Comparison of ENCODE assay signal across 10 mouse cellular contexts in the genomic region with DNA sequence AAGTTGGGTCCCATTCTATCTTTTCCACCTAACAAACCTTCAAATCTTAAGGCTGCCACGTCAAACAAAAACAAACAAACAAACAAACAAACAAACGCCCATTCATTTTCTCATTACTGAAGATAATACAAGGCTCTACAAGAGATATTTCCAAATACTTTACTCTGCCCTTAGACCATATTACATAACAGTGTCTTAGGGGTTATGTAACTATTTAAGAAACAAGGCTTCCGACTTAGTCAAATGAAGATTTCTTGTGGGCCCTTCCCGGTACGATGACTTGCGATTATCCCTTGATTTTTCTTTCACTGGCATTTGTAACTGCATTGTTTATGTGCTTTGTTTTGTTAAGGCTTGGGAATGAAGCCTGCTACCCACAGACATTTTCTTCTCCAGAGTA.
DNase-seq lines count a peak whose midpoint lies in the region; ATAC-seq and TF ChIP-seq lines count a peak whose summit lies in the region.
"Had no signal": no experiment of that assay in that cellular context is flagged by ENCODE, and none has a peak within 500 bp of the region (broad histone marks: within the 10 kb centered on the region; RNA-seq: fewer than 3 reads in every experiment).

No protein-coding gene starts in this region.

- H3K27ac ChIP-seq in hindbrain, embryonic 12.5 days = peak overlapping the region; percentile 37; the same call in 1 of the 2 replicates
- H3K27ac ChIP-seq in hindbrain, postnatal 0 days = no peak overlapping the region
- peak overlapping the region; percentile 54; the same call in 1 of the 2 replicates for H3K27ac ChIP-seq in neural tube, embryonic 13.5 days (replicated peaks)
- peak overlapping the region; percentile 83 for H3K27ac ChIP-seq in intestine, embryonic 16.5 days (ENCODE audit: low read length)

- no peak overlapping the region for H3K4me2 ChIP-seq in hindbrain, embryonic 12.5 days (replicated peaks)
- H3K4me2 ChIP-seq in hindbrain, postnatal 0 days (ENCODE audit: low read depth, low read length) = no peak overlapping the region
- no peak overlapping the region for H3K4me2 ChIP-seq in neural tube, embryonic 13.5 days
- H3K4me2 ChIP-seq in intestine, embryonic 16.5 days (ENCODE audit: low read depth, low read length) = no peak overlapping the region

- H3K36me3 ChIP-seq in hindbrain, embryonic 12.5 days = no peaks in the 10 kb centered on the region
- no peaks in the 10 kb centered on the region for H3K36me3 ChIP-seq in hindbrain, postnatal 0 days (ENCODE audit: insufficient read depth, low read length)
- no peaks in the 10 kb centered on the region for H3K36me3 ChIP-seq in neural tube, embryonic 13.5 days
- H3K36me3 ChIP-seq in intestine, embryonic 16.5 days (ENCODE audit: control insufficient read depth, insufficient read depth, low read length) = no peaks in the 10 kb centered on the region

- H3K9ac ChIP-seq in hindbrain, embryonic 12.5 days = no peak overlapping the region
- H3K9ac ChIP-seq in hindbrain, postnatal 0 days (replicated peaks; ENCODE audit: low read length) = no peak overlapping the region
- H3K9ac ChIP-seq in neural tube, embryonic 13.5 days = no peak overlapping the region
- no peak overlapping the region for H3K9ac ChIP-seq in intestine, embryonic 16.5 days (ENCODE audit: low read depth, low read length)

- no peak for TF ChIP-seq CTCF in hindbrain, postnatal 0 days (IDR thresholded peaks at IDR 0.05; ENCODE audit: low read depth)

- no peak for DNase-seq in hindbrain, postnatal 0 days (ENCODE audit: low spot score)
- no peak for DNase-seq in neural tube, embryonic 10.5 days (ENCODE audit: extremely low spot score, low spot score)
- no peak for DNase-seq in adrenal gland, postnatal 36 days
- DNase-seq in yolk sac, embryonic 10.5 days (ENCODE audit: low spot score) = no peak
- DNase-seq: cerebellum, adult 11 months; midbrain, embryonic 14.5 days; thymus, postnatal 4 days had no signal

- H3K4me3 ChIP-seq in hindbrain, embryonic 12.5 days = no peak overlapping the region
- H3K4me3 ChIP-seq in hindbrain, postnatal 0 days (ENCODE audit: low read length) = no peak overlapping the region
- no peak overlapping the region for H3K4me3 ChIP-seq in neural tube, embryonic 13.5 days
- no peak overlapping the region for H3K4me3 ChIP-seq in intestine, embryonic 16.5 days (ENCODE audit: low read length)

- ATAC-seq in hindbrain, embryonic 12.5 days (ENCODE audit: low FRiP score) = no peak
- ATAC-seq in hindbrain, postnatal 0 days = no peak
- ATAC-seq in neural tube, embryonic 13.5 days (ENCODE audit: low read depth) = no peak
- ATAC-seq in intestine, embryonic 16.5 days = no peak

- H3K9me3 ChIP-seq in hindbrain, embryonic 12.5 days (replicated peaks) = no peaks in the 10 kb centered on the region
- H3K9me3 ChIP-seq in hindbrain, postnatal 0 days (ENCODE audit: low read length) = no peaks in the 10 kb centered on the region
- no peaks in the 10 kb centered on the region for H3K9me3 ChIP-seq in neural tube, embryonic 13.5 days
- H3K9me3 ChIP-seq in intestine, embryonic 16.5 days (ENCODE audit: control insufficient read depth, low read length) = no peaks in the 10 kb centered on the region

- 87% methylated on average over 6 of the region's 6 CpGs for WGBS in hindbrain, embryonic 12.5 days
- WGBS in hindbrain, postnatal 0 days = 87% methylated on average over 6 of the region's 6 CpGs
- 89% methylated on average over 6 of the region's 6 CpGs for WGBS in neural tube, embryonic 13.5 days
- WGBS in intestine, embryonic 16.5 days = 78% methylated on average over 6 of the region's 6 CpGs

- H3K27me3 ChIP-seq in hindbrain, embryonic 12.5 days = no peaks in the 10 kb centered on the region
- H3K27me3 ChIP-seq in hindbrain, postnatal 0 days (ENCODE audit: insufficient read depth, low read length) = no peaks in the 10 kb centered on the region
- H3K27me3 ChIP-seq in neural tube, embryonic 13.5 days = no peaks in the 10 kb centered on the region
- no peaks in the 10 kb centered on the region for H3K27me3 ChIP-seq in intestine, embryonic 16.5 days (replicated peaks; ENCODE audit: control insufficient read depth, insufficient read depth, low read length)

- H3K4me1 ChIP-seq in hindbrain, embryonic 12.5 days = peaks cover 24% of the 10 kb centered on the region
- H3K4me1 ChIP-seq in hindbrain, postnatal 0 days (ENCODE audit: insufficient read depth, low read length) = no peaks in the 10 kb centered on the region
- H3K4me1 ChIP-seq in neural tube, embryonic 13.5 days (replicated peaks) = peaks cover 22% of the 10 kb centered on the region
- peaks cover 30% of the 10 kb centered on the region for H3K4me1 ChIP-seq in intestine, embryonic 16.5 days (ENCODE audit: control insufficient read depth, insufficient read depth, low read length)
